Mouse (Mus musculus) heart, adult 10 weeks (tissue): ENCODE results near the gene Grid2. TPM values are rescaled to one million over a fixed set of nuclear protein-coding genes. Genes with fewer than 3 reads are reported as not detected.

Experiments
- polyA plus RNA-seq: library from polyadenylated mRNA; stranded (reverse); fragments of 350-450 nt; fragmentation: Illumina TruSeq; extraction: RNeasy Lipid Tissue Mini Kit (QIAGEN cat#74804); gene quantifications from one replicate; pipeline ENCODE4 v1.2.3, GENCODE M21; 2014; ENCODE audit warnings: low read depth, low replicate concordance

The Grid2 gene
- not detected for polyA plus RNA-seq

GRCm38 (mm10) chr6:63255826-63256555 is at the start of gene Grid2:
Grid2 (plus strand) TSS chr6:63255876.

GRCm38 (mm10) chr6:64728499-64729198 is 1473.0 kb downstream of the Grid2 start, which contains the start of gene Atoh1:
Atoh1 (plus strand) TSS chr6:64729125.

